Mouse (Mus musculus) midbrain, embryonic 12.5 days (tissue): Measurements from ENCODE around the gene 2310007B03Rik. TPM values are rescaled to one million over a fixed set of nuclear protein-coding genes. Genes with fewer than 3 reads are reported as not detected.

Experiments
- ATAC-seq: fragments of 200-750 bp; cut with Nextera tagmentation; 2 replicates; pipeline ENCODE4 v1.8.0; 2017; ENCODE audit warnings: low read depth, moderate TSS enrichment, moderate library complexity; ENCODE audit not compliant: low FRiP score
- H3K27ac ChIP-seq: fragments of 300-500 bp; sonication (generic); replicated peaks from 2 replicates; pipeline ENCODE4 v1.5.1; 2016; ENCODE audit warnings: mild to moderate bottlenecking
- H3K27me3 ChIP-seq: fragments of 300-500 bp; sonication (generic); 2 replicates; pipeline ENCODE4 v1.6.1; 2016; ENCODE audit warnings: mild to moderate bottlenecking
- H3K36me3 ChIP-seq: fragments of 300-500 bp; sonication (generic); 2 replicates; pipeline ENCODE4 v1.6.1; 2016
- H3K4me1 ChIP-seq: fragments of 300-500 bp; sonication (generic); 2 replicates; pipeline ENCODE4 v1.6.1; 2016
- H3K4me2 ChIP-seq: fragments of 300-500 bp; sonication (generic); replicated peaks from 2 replicates; pipeline ENCODE4 v1.6.1; 2016; ENCODE audit warnings: mild to moderate bottlenecking, moderate library complexity
- H3K4me3 ChIP-seq: fragments of 300-500 bp; sonication (generic); 2 replicates; pipeline ENCODE4 v1.5.1; 2016; ENCODE audit warnings: mild to moderate bottlenecking
- H3K9ac ChIP-seq: fragments of 300-500 bp; sonication (generic); replicated peaks from 2 replicates; pipeline ENCODE4 v1.6.1; 2016; ENCODE audit warnings: mild to moderate bottlenecking, moderate library complexity
- H3K9me3 ChIP-seq: fragments of 300-500 bp; sonication (generic); 2 replicates; pipeline ENCODE4 v1.6.1; 2016; ENCODE audit warnings: mild to moderate bottlenecking
- WGBS: fragments of 180-500 bp; shearing (Covaris S2); methylation state at CpG from one replicate; pipeline ENCODE4 v1.1.7; 2016; 5-methylcytosine and 5-hydroxymethylcytosine counted together
- polyA plus RNA-seq: library from polyadenylated mRNA; unstranded; fragments of >200 nt; fragmentation: Nextera tagmentation; extraction: Ambion mirVana; gene quantifications from 2 replicates; pipeline ENCODE4 v1.2.1, GENCODE M21; 2016

2310007B03Rik gene
- polyA plus RNA-seq, 1 experiment from 2014 or later = 0.32 TPM

GRCm38 (mm10) chr1:93175849-93176248, 15.1 kb upstream of the 2310007B03Rik start:
- H3K36me3 ChIP-seq = no peaks in the 10 kb centered on the region
- peak overlapping the region; percentile 74 for H3K4me2 ChIP-seq
- no peak overlapping the region for H3K9ac ChIP-seq
- no peak; the same call in 1 of the 2 replicates for ATAC-seq
- H3K9me3 ChIP-seq = no peaks in the 10 kb centered on the region
- peaks cover 15% of the 10 kb centered on the region for H3K4me1 ChIP-seq
- H3K27ac ChIP-seq = no peak overlapping the region
- H3K27me3 ChIP-seq = peaks cover 38% of the 10 kb centered on the region
- 19% methylated on average over 6 of the region's 6 CpGs for WGBS
- no peak overlapping the region for H3K4me3 ChIP-seq

GRCm38 (mm10) chr1:93174399-93174798, 13.7 kb upstream of the 2310007B03Rik start:
- no peaks in the 10 kb centered on the region for H3K36me3 ChIP-seq
- no peak overlapping the region for H3K27ac ChIP-seq
- no peak overlapping the region for H3K4me3 ChIP-seq
- no peak overlapping the region for H3K4me2 ChIP-seq
- no peak overlapping the region for H3K9ac ChIP-seq
- peak; percentile 42; the same call in 1 of the 2 replicates for ATAC-seq
- H3K4me1 ChIP-seq = peaks cover 15% of the 10 kb centered on the region
- 2% methylated on average over 4 of the region's 4 CpGs for WGBS
- H3K9me3 ChIP-seq = no peaks in the 10 kb centered on the region
- H3K27me3 ChIP-seq = peaks cover 38% of the 10 kb centered on the region

- Histone ChIP-seq H3K9ac (no peak overlapping the region), H3K36me3 (no peaks in the 10 kb centered on the region), H3K4me1 (peaks cover 17% of the 10 kb centered on the region), H3K9me3 (no peaks in the 10 kb centered on the region), H3K27me3 (peaks cover 38% of the 10 kb centered on the region), H3K4me3 (no peak overlapping the region), H3K27ac (no peak overlapping the region), H3K4me2 (no peak overlapping the region)
- no peak for ATAC-seq
- 73% methylated on average over 4 of the region's 4 CpGs for WGBS
These were observed 12.9 kb upstream of the 2310007B03Rik start for GRCm38 (mm10) chr1:93173665-93174064.

GRCm38 (mm10) chr1:93168295-93168775, 7.6 kb upstream of the 2310007B03Rik start, which contains the start of gene Crocc2:
TSS of gene Crocc2 (plus strand) at chr1:93168725.
- 0 out of 2 replicates have a peak, but pooled peaks cover 6% of the 10 kb centered on the region for H3K4me1 ChIP-seq
- no peak for ATAC-seq

GRCm38 (mm10) chr1:93166346-93167079, 5.8 kb upstream of the 2310007B03Rik start:
- no peaks in the 10 kb centered on the region for H3K9me3 ChIP-seq
- no peak overlapping the region for H3K9ac ChIP-seq
- no peak for ATAC-seq
- WGBS = 86% methylated on average over 11 of the region's 11 CpGs
- H3K27ac ChIP-seq = no peak overlapping the region
- H3K4me3 ChIP-seq = no peak overlapping the region
- no peak overlapping the region for H3K4me2 ChIP-seq
- H3K36me3 ChIP-seq = no peaks in the 10 kb centered on the region
- H3K4me1 ChIP-seq = 0 out of 2 replicates have a peak, but pooled peaks cover 6% of the 10 kb centered on the region
- H3K27me3 ChIP-seq = no peaks in the 10 kb centered on the region

More at GRCm38 (mm10) chr1:93168295-93168775, 7.6 kb upstream of the 2310007B03Rik start, which contains the start of gene Crocc2:
- Histone ChIP-seq H3K4me3 (no peak within 1 kb of the TSS), H3K4me2 (no peak within 1 kb of the TSS), H3K27ac (no peak within 1 kb of the TSS), H3K9ac (no peak within 1 kb of the TSS), H3K36me3 (no peaks in the 10 kb centered on the region), H3K27me3 (no peaks in the 10 kb centered on the region), H3K9me3 (no peaks in the 10 kb centered on the region)
- WGBS = 37% methylated on average over 10 of the region's 10 CpGs

- Histone ChIP-seq H3K36me3 (no peaks in the 10 kb centered on the region), H3K4me3 (no peak overlapping the region), H3K4me1 (0 out of 2 replicates have a peak, but pooled peaks cover 6% of the 10 kb centered on the region), H3K27me3 (no peaks in the 10 kb centered on the region), H3K4me2 (no peak overlapping the region), H3K9me3 (no peaks in the 10 kb centered on the region), H3K27ac (no peak overlapping the region), H3K9ac (no peak overlapping the region)
- no peak for ATAC-seq
- WGBS = 87% methylated on average over 9 of the region's 9 CpGs
These were observed 4.7 kb upstream of the 2310007B03Rik start for GRCm38 (mm10) chr1:93165447-93165846.

GRCm38 (mm10) chr1:93162588-93162987, 1.8 kb upstream of the 2310007B03Rik start:
- 85% methylated on average over 7 of the region's 7 CpGs for WGBS
- Histone ChIP-seq H3K4me1 (no peaks in the 10 kb centered on the region), H3K9me3 (no peaks in the 10 kb centered on the region), H3K36me3 (no peaks in the 10 kb centered on the region), H3K4me2 (no peak overlapping the region), H3K27me3 (no peaks in the 10 kb centered on the region), H3K9ac (no peak overlapping the region), H3K4me3 (no peak overlapping the region), H3K27ac (no peak overlapping the region)
- ATAC-seq = no peak

- 82% methylated on average over 10 of the region's 10 CpGs for WGBS
- H3K9ac ChIP-seq = no peak overlapping the region
- no peak for ATAC-seq
- no peak overlapping the region for H3K27ac ChIP-seq
- no peak overlapping the region for H3K4me2 ChIP-seq
- H3K9me3 ChIP-seq = no peaks in the 10 kb centered on the region
- no peaks in the 10 kb centered on the region for H3K4me1 ChIP-seq
- H3K36me3 ChIP-seq = no peaks in the 10 kb centered on the region
- H3K4me3 ChIP-seq = no peak overlapping the region
- H3K27me3 ChIP-seq = no peaks in the 10 kb centered on the region
These were observed 1.2 kb upstream of the 2310007B03Rik start for GRCm38 (mm10) chr1:93161921-93162320.

- ATAC-seq = no peak
- 77% methylated on average over 8 of the region's 8 CpGs for WGBS
These were observed 602 bp upstream of the 2310007B03Rik start for GRCm38 (mm10) chr1:93161350-93161749.

GRCm38 (mm10) chr1:93159566-93160500, 915 bp downstream of the 2310007B03Rik start:
- Histone ChIP-seq H3K27me3 (no peaks in the 10 kb centered on the region), H3K9me3 (no peaks in the 10 kb centered on the region), H3K36me3 (no peaks in the 10 kb centered on the region), H3K4me3 (no peak overlapping the region), H3K4me1 (no peaks in the 10 kb centered on the region), H3K27ac (no peak overlapping the region), H3K4me2 (no peak overlapping the region), H3K9ac (no peak overlapping the region)
- WGBS = 90% methylated on average over 21 of the region's 21 CpGs
- ATAC-seq = no peak

More at GRCm38 (mm10) chr1:93161350-93161749, 602 bp upstream of the 2310007B03Rik start:
- H3K4me3 ChIP-seq = no peak overlapping the region
- no peaks in the 10 kb centered on the region for H3K27me3 ChIP-seq
- no peak overlapping the region for H3K9ac ChIP-seq
- no peak overlapping the region for H3K27ac ChIP-seq
- no peaks in the 10 kb centered on the region for H3K36me3 ChIP-seq
- H3K4me1 ChIP-seq = no peaks in the 10 kb centered on the region
- no peak overlapping the region for H3K4me2 ChIP-seq
- H3K9me3 ChIP-seq = no peaks in the 10 kb centered on the region

- H3K27ac ChIP-seq = no peak overlapping the region
- H3K36me3 ChIP-seq = no peaks in the 10 kb centered on the region
- 86% methylated on average over 8 of the region's 8 CpGs for WGBS
- H3K4me1 ChIP-seq = no peaks in the 10 kb centered on the region
- no peak overlapping the region for H3K4me3 ChIP-seq
- H3K4me2 ChIP-seq = no peak overlapping the region
- H3K27me3 ChIP-seq = no peaks in the 10 kb centered on the region
- ATAC-seq = no peak
- H3K9me3 ChIP-seq = no peaks in the 10 kb centered on the region
- no peak overlapping the region for H3K9ac ChIP-seq
These were observed 1.8 kb downstream of the 2310007B03Rik start for GRCm38 (mm10) chr1:93158916-93159315.

GRCm38 (mm10) chr1:93157566-93157965, 3.2 kb downstream of the 2310007B03Rik start:
- Histone ChIP-seq H3K9me3 (no peaks in the 10 kb centered on the region), H3K4me3 (no peak overlapping the region), H3K27me3 (no peaks in the 10 kb centered on the region), H3K36me3 (no peaks in the 10 kb centered on the region), H3K4me2 (no peak overlapping the region), H3K9ac (no peak overlapping the region), H3K4me1 (no peaks in the 10 kb centered on the region), H3K27ac (no peak overlapping the region)
- ATAC-seq = no peak
- 76% methylated on average over 4 of the region's 4 CpGs for WGBS
